Mouse (Mus musculus) intestine, embryonic 14.5 days (tissue): ENCODE data around the gene Tubgcp3. TPM values are rescaled to one million over a fixed set of nuclear protein-coding genes. Genes with fewer than 3 reads are reported as not detected.
"Not testable (repeated sequence)": the region's sequence is repeated elsewhere in the genome, so short reads cannot be mapped to it uniquely, and the experiment has no call there.

Source experiments
- ATAC-seq: fragments of 200-750 bp; cut with Nextera tagmentation; replicated peaks from 2 replicates; pipeline ENCODE4 v1.8.0; 2017; ENCODE audit warnings: low read depth, moderate number of reproducible peaks, moderate TSS enrichment, moderate library complexity; ENCODE audit not compliant: low FRiP score, low TSS enrichment
- DNase-seq: peaks from one replicate; pipeline ENCODE4 v3.0.0-alpha.2; 2018; ENCODE audit warnings: low spot score
- H3K27ac ChIP-seq: fragments of 300-500 bp; sonication (generic); 2 replicates; pipeline ENCODE4 v1.5.1; 2014; ENCODE audit warnings: low read depth, mild to moderate bottlenecking, control low read depth
- H3K27me3 ChIP-seq: fragments of 300-500 bp; sonication (generic); replicated peaks from 2 replicates; pipeline ENCODE4 v1.6.1; 2014; ENCODE audit warnings: low read length, control low read depth; ENCODE audit not compliant: control insufficient read depth, insufficient read depth
- H3K36me3 ChIP-seq: fragments of 300-500 bp; sonication (generic); 2 replicates; pipeline ENCODE4 v1.6.1; 2014; ENCODE audit warnings: low read length, control low read depth; ENCODE audit not compliant: control insufficient read depth, insufficient read depth
- H3K4me1 ChIP-seq: fragments of 300-500 bp; sonication (generic); replicated peaks from 2 replicates; pipeline ENCODE4 v1.6.1; 2014; ENCODE audit warnings: low read length, control low read depth, mixed read lengths; ENCODE audit not compliant: control insufficient read depth, insufficient read depth
- H3K4me2 ChIP-seq: fragments of 300-500 bp; sonication (generic); 2 replicates; pipeline ENCODE4 v1.6.1; 2014; ENCODE audit warnings: low read length
- H3K4me3 ChIP-seq: fragments of 300-500 bp; sonication (generic); 2 replicates; pipeline ENCODE4 v1.5.1; 2014; ENCODE audit warnings: low read depth, low read length, control low read depth, mixed read lengths
- H3K9ac ChIP-seq: fragments of 300-500 bp; sonication (generic); 2 replicates; pipeline ENCODE4 v1.6.1; 2014; ENCODE audit warnings: mild to moderate bottlenecking, low read length
- H3K9me3 ChIP-seq: fragments of 300-500 bp; sonication (generic); 2 replicates; pipeline ENCODE4 v1.6.1; 2016; ENCODE audit warnings: low read length, control low read depth; ENCODE audit not compliant: control insufficient read depth
- WGBS: fragments of 180-500 bp; shearing (Covaris S2); extraction: QIAGEN DNeasy Blood & Tissue Kit; methylation state at CpG from one replicate; pipeline ENCODE4 v1.1.7; 2014; 5-methylcytosine and 5-hydroxymethylcytosine counted together
- polyA plus RNA-seq: library from polyadenylated mRNA; unstranded; fragments of >200 nt; fragmentation: Nextera tagmentation; extraction: Ambion mirVana; gene quantifications from 2 replicates; pipeline ENCODE4 v1.2.1, GENCODE M21; 2014

Tubgcp3 gene
- polyA plus RNA-seq, 1 experiment from 2014 or later: 49.9 TPM

DNA sequence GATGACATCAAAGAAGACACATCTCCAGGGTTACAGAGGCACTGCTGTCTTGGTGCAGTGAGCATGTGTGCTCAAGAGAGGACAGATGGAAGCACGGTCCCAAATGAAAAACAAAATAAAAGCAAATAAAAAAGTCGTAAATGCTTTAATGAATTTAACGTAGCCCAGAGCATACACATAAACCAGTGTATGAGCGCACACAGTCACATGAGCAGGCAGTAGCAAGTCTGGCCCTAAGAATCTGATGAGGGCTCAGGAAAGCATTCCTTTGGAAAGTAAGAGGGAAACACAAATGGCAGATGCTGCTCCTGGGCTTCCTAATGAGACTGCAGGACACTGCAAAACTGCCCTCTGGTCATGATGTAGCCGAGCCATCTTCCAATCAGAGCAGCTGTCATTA is 46.2 kb downstream of the Tubgcp3 start:
- WGBS: 83% methylated on average over 5 of the region's 5 CpGs
- Histone ChIP-seq H3K36me3 (peaks cover 77% of the 10 kb centered on the region), H3K4me2 (no peak overlapping the region), H3K27me3 (no peaks in the 10 kb centered on the region), H3K4me3 (no peak overlapping the region), H3K9ac (no peak overlapping the region), H3K9me3 (no peaks in the 10 kb centered on the region), H3K4me1 (no peaks in the 10 kb centered on the region), H3K27ac (no peak overlapping the region)
- DNase-seq (no peak), ATAC-seq (no peak)

DNA sequence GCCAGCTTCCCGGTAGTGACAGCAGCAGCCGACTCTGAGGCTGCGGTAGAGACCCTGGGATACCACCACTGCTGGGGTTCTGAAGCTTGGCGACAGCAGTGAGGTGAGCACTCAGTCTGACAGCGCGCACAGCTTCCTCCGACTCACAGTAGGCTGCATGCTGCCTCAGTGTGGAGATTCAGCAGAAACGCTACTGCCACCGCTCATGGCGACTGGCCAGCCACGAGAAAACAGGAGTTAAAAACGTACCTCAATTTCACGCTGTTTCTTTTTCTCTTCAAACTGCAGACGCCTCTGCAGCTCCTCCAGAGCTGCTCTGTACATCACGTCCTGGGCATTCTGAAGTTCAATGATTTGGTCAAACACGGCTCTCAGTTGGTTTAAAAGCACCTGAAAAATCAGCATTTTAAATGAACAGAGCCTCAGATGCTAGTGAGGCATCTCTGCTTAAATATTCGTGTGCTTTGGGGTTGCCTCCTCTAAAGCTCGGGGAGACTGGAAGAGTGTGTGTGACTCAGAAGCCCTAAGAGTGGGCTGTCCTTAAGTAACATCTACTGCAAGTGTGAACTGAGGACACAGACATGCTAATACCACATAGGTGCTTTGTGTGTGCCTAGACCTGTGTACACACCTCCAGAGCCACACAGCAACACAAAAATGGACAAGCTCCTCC is 50.4 kb downstream of the Tubgcp3 start:
- H3K9me3 ChIP-seq: no peaks in the 10 kb centered on the region
- no peak overlapping the region for H3K9ac ChIP-seq
- no peaks in the 10 kb centered on the region for H3K27me3 ChIP-seq
- H3K4me3 ChIP-seq: no peak overlapping the region
- 93% methylated on average over 18 of the region's 18 CpGs for WGBS
- DNase-seq (no peak), ATAC-seq (no peak)
- peaks cover 66% of the 10 kb centered on the region for H3K36me3 ChIP-seq
- no peak overlapping the region for H3K4me2 ChIP-seq
- H3K4me1 ChIP-seq: no peaks in the 10 kb centered on the region
- no peak overlapping the region for H3K27ac ChIP-seq

DNA sequence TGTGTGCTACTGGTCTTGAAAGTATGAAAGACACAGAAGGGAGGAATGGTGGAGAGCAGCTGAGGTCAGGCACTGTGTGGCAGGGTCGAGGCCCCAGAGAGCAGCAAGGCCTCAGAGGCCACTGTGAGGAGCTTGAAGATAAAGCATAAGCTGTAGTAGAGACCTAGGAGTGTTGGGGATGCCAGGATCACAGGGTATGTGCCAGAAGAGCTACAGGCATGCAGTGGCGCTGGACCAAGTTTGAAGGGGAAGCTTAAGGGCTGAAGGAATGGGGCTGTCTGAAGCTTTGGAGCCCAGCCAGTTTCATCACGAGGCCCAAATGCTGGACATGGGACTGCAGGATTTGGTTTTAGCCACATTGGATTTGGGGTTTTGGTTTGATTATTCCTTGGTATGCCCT is 54.7 kb downstream of the Tubgcp3 start:
- not testable (repeated sequence) for H3K4me3 ChIP-seq, H3K9ac ChIP-seq, H3K27me3 ChIP-seq, H3K9me3 ChIP-seq, H3K4me2 ChIP-seq, ATAC-seq, H3K4me1 ChIP-seq, H3K27ac ChIP-seq, DNase-seq
- 94% methylated on average over 3 of the region's 3 CpGs for WGBS
- peaks cover 59% of the 10 kb centered on the region for H3K36me3 ChIP-seq

DNA sequence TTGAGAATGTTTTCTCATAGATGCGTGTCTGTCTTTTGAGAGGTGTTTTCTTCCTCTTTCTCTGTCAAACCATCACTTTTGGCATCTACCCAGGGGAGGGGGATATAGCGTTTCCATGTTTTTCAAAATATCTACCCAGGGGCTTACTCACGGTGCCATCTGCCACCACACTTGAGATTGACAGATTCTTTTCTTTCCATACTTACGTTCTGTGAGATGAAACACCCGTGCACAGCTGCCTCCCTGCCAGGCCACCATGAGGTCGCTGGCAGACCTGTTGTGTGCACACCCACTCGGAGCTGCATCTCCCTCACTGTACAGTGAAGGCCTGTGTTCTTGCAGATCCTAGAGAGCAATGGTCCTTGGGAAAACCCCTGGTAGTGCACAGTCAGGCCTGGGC is 58.8 kb downstream of the Tubgcp3 start:
- 85% methylated on average over 7 of the region's 7 CpGs for WGBS
- Histone ChIP-seq H3K36me3 (peaks cover 31% of the 10 kb centered on the region), H3K27ac (no peak overlapping the region), H3K4me2 (no peak overlapping the region), H3K9ac (no peak overlapping the region), H3K27me3 (no peaks in the 10 kb centered on the region), H3K4me1 (no peaks in the 10 kb centered on the region; the same call in 1 of the 2 replicates), H3K9me3 (no peaks in the 10 kb centered on the region), H3K4me3 (no peak overlapping the region)
- DNase-seq (no peak), ATAC-seq (no peak)

DNA sequence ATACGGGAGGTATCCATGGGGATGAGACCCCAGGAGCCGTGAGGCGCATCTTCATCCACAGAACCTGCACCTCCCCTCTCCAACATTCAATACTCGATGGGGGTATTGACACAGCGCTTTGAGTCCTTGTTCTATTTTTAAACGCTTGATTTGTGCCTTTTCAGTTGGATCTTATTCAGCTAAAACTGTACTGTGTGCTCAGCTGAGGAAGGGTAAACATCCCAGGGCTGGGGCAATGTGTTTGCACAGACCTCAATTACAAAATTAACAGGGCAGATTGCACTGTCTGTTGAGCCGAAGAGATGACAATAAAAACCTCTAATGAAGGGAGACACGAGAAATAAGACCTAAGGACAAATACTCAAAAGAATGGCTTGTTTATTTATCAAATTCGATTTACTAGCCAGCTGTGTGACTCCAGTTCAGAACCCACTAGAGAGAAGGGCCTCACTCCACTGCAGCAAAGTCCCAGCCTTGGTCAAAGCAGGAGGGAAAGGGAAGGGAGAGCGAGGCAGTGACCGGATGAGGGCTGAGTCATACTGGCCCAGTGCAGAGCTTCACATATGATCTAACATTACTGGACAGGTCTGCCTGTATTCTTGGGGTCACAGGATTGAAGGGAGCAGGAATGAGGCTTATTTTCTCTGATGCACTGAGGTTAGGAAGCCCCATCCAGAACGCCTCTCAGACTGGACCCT is 62.1 kb downstream of the Tubgcp3 start:
- Histone ChIP-seq H3K27me3 (no peaks in the 10 kb centered on the region), H3K9me3 (no peaks in the 10 kb centered on the region), H3K9ac (no peak overlapping the region), H3K4me2 (no peak overlapping the region), H3K4me1 (no peaks in the 10 kb centered on the region; the same call in 1 of the 2 replicates), H3K27ac (no peak overlapping the region), H3K4me3 (no peak overlapping the region), H3K36me3 (peaks cover 17% of the 10 kb centered on the region)
- ATAC-seq (no peak), DNase-seq (no peak)
- WGBS: 62% methylated on average over 12 of the region's 12 CpGs

DNA sequence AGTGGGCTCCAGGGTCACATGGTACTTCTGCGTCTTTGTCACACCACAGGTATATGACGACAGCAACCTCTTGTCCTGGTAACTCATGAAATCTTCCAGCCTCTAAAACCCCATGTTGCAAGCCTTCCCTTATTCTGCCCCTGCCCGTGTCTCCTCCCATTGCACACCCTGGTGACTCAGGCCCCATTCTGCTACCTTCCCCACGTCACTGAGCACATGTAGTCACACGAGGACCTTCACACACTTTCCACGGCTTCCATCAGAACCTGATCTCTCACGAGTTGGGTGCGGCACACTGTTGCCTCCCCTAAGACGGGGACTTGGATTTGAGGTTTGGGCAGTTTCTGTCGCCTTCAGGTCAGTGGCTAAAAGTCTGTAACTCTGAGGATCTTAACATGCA is 63.2 kb downstream of the Tubgcp3 start:
- ATAC-seq (no peak), DNase-seq (no peak)
- Histone ChIP-seq H3K9me3 (no peaks in the 10 kb centered on the region), H3K4me3 (no peak overlapping the region), H3K27ac (no peak overlapping the region), H3K4me1 (no peaks in the 10 kb centered on the region; the same call in 1 of the 2 replicates), H3K4me2 (no peak overlapping the region), H3K27me3 (no peaks in the 10 kb centered on the region), H3K36me3 (0 out of 2 replicates have a peak, but pooled peaks cover 7% of the 10 kb centered on the region), H3K9ac (no peak overlapping the region)
- 77% methylated on average over 10 of the region's 10 CpGs for WGBS

DNA sequence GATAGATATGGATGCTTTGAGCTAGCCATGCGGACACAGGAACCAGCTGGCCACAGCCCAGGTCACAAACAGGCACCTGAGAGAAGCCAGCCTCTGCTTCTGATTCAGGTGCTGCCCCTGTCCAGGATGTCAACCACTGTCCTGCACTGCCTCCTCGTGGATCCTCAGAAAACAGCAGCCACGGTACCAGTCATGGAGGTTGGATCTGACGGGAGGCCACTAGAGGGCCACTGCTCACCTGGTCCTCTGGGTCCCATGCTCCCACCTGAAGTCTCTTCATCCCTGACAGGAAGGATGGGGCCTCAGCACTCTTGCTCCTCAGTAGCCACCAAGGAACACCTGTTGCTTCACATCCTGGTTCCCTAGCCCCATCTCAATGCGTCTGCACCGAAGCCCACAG is 64.8 kb downstream of the Tubgcp3 start:
- Histone ChIP-seq H3K27me3 (no peaks in the 10 kb centered on the region), H3K9me3 (no peaks in the 10 kb centered on the region), H3K27ac (no peak overlapping the region), H3K4me1 (no peaks in the 10 kb centered on the region; the same call in 1 of the 2 replicates), H3K9ac (no peak overlapping the region), H3K4me3 (no peak overlapping the region), H3K36me3 (no peaks in the 10 kb centered on the region), H3K4me2 (no peak overlapping the region)
- DNase-seq: peak; percentile 92
- peak; percentile 72 for ATAC-seq
- WGBS: 22% methylated on average over 6 of the region's 6 CpGs

DNA sequence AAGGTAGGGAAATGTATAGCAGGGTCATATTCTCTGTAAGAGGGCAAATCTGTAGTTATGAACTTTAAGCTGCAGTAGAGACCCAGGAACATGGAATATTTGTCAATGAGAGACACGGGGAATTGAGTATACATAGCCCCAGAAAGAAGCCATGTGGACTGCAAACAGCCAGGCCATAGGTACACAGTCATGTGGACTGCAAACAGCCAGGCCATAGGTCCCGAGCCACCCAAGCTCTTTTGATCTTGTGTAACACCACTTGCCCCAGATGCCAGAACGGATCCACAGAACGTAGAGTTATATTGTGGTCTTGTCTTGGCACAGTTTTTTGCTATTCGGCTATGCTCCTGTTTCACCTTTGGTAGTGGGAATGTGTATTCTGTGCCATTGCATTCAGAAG is 88.3 kb downstream of the Tubgcp3 start:
- H3K4me2 ChIP-seq: no peak overlapping the region
- H3K27ac ChIP-seq: no peak overlapping the region
- H3K27me3 ChIP-seq: no peaks in the 10 kb centered on the region
- no peak for ATAC-seq
- H3K4me3 ChIP-seq: no peak overlapping the region
- WGBS: 84% methylated on average over 5 of the region's 5 CpGs
- H3K9me3 ChIP-seq: no peaks in the 10 kb centered on the region
- no peaks in the 10 kb centered on the region for H3K36me3 ChIP-seq
- H3K9ac ChIP-seq: no peak overlapping the region
- no peaks in the 10 kb centered on the region for H3K4me1 ChIP-seq
- no peak for DNase-seq
